Mouse (Mus musculus): ENCODE measurements around the gene Mup18. TPM values are rescaled to one million over a fixed set of nuclear protein-coding genes. Genes with fewer than 3 reads are reported as not detected.
"Not testable (repeated sequence)": the region's sequence is repeated elsewhere in the genome, so short reads cannot be mapped to it uniquely, and the experiment has no call there.

Mup18 gene
- not detected in 2 replicates for total RNA-seq (2017)

DNA sequence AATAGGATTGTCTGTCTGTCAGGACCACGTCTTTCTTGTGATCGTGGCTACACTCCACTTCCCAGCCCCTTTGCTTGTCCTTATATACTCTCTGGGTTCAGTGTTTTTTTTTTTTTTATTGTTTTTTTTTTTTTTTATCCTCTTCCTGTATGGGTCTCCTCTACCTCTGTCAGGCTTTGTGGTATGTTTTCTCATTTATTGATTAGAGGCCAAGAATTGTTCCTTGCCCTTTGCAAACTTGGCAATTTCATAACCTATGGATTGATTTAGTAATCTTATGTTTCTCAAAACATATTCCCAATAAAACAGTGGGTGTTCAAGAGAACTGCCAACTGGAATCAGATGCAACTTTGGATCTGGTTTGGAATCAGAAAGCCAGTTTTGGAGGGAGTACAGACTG is at the start of gene Mup18:
Gene Mup18 (minus strand): TSS at position 101 of the 400 bp plus-strand sequence.
- ATAC-seq (replicated peaks in 1 of 2; ENCODE audit: insufficient read depth in 1 of 2, low FRiP score in 2 of 2, low TSS enrichment in 1 of 2, low read depth in 1 of 2, poor library complexity in 2 of 2, severe bottlenecking in 2 of 2): not testable (repeated sequence)

DNA sequence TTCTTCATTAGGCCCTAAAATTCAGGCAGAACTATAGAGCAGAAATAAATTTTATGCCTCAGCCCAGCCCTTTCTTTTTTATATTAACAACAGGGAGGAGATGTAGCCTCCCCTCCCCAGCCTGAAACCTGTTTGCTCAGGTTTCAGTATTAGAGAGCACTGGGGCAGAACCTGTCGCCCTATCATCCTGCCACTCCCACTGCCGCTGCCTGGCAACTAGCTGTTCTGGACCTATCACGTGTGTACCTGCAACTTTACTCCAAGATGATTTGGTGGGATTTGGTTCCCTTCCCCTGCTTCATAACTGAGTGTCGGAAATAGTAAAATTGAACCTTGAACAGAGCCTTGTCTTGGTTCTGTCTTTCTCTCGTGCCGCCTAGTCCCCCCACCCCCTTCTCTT is 40.4 kb upstream of the Mup18 start:
- not testable (repeated sequence) for ATAC-seq (replicated peaks in 1 of 2; ENCODE audit: insufficient read depth in 1 of 2, low FRiP score in 2 of 2, low TSS enrichment in 1 of 2, low read depth in 1 of 2, poor library complexity in 2 of 2, severe bottlenecking in 2 of 2)

Other genes starting within 250 kb of the Mup18 start
- gene Mup15, start 234.4 kb downstream of the Mup18 start, total RNA-seq (2017): not detected in 2 replicates
- gene Mup16, start 154.6 kb downstream of the Mup18 start, total RNA-seq (2017): not detected in 2 replicates
- gene Mup17, start 78.3 kb downstream of the Mup18 start, total RNA-seq (2017): not detected in 2 replicates
- gene Mup19, start 108.1 kb upstream of the Mup18 start, total RNA-seq (2017): not detected in 2 replicates
- gene Mup5, start 161.1 kb upstream of the Mup18 start, total RNA-seq (2017): not detected in 2 replicates

Measured in hematopoietic stem cell, adult 5-6 weeks (primary cell).